20 mouse cellular contexts compared by ENCODE assay signal in the genomic region with DNA sequence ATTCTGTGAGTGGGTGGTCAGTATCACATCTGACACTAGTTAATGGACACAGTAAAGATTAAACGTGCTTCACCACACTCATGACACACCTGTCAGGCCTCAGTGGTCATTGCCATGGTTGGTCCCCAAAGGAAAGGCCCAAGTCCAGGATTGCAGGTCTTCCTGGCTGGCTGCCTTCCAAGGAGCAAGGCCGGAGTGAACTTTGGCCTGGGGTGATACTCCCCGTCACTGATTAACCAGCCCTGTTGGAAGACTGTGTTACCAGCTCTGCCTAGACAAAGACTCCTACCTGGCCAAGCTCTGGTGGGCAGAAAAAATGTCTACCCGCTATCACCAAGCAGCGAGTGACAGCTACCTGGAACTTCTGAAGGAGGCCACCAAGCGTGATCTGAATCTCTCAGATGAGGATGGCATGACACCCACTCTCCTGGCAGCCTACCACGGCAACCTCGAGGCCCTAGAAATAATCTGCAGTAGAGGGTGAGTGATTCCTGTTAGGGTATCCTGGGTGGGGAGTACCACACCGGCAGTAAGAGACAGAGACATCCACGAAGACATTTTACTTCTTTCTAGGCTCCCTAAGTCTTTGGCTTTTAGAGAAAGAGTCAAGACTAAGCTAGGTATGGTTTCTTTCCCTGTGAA. TPM values are rescaled to one million over a fixed set of nuclear protein-coding genes. Genes with fewer than 3 reads are reported as not detected.
A peak's percentile ranks its signal among the peaks of the same experiment; 100 is the strongest.
DNase-seq lines count a peak whose midpoint lies in the region; TF ChIP-seq lines count a peak whose summit lies in the region.
"Had no signal": no experiment of that assay in that cellular context is flagged by ENCODE, and none has a peak within 500 bp of the region (broad histone marks: within the 10 kb centered on the region; RNA-seq: fewer than 3 reads in every experiment).

Gene Anks4b (plus strand): TSS at position 256 of the 642 bp plus-strand sequence.

- WGBS in large intestine, adult 2 months, result 32% methylated on average over 10 of the region's 10 CpGs
- 27% methylated on average over 10 of the region's 10 CpGs for WGBS in small intestine, adult 2 months

- TF ChIP-seq POLR2A in small intestine, adult 2 months (IDR thresholded peaks at IDR 0.05; ENCODE audit: low read depth, low read length), result peak; percentile 83; the same call in 1 of the 2 replicates

- H3K4me1 ChIP-seq in small intestine, adult 2 months (ENCODE audit: control insufficient read depth, insufficient read depth, insufficient read length, low read length), result peaks cover 2% of the 10 kb centered on the region; the same call in 1 of the 2 replicates
- H3K4me1 ChIP-seq: heart, embryonic 15.5 days; hindbrain, embryonic 15.5 days; limb, embryonic 10.5 days had no signal

- TF ChIP-seq CTCF in small intestine, adult 2 months (IDR thresholded peaks at IDR 0.05; ENCODE audit: extremely low read depth, insufficient read length, insufficient replicate concordance, low read depth, low read length), result no peak

- no peaks in the 10 kb centered on the region for H3K27me3 ChIP-seq in small intestine, adult 2 months (ENCODE audit: control insufficient read depth, insufficient read depth, low read length)
- H3K27me3 ChIP-seq: CH12.LX; heart, embryonic 15.5 days; hindbrain, embryonic 15.5 days had no signal

- H3K36me3 ChIP-seq in small intestine, adult 2 months (ENCODE audit: control insufficient read depth, insufficient read depth, low read length), result peaks cover 7% of the 10 kb centered on the region; the same call in 1 of the 2 replicates
- H3K36me3 ChIP-seq: heart, embryonic 15.5 days; hindbrain, embryonic 15.5 days; limb, embryonic 10.5 days had no signal

- peak within 1 kb of the TSS; percentile 67 for H3K4me3 ChIP-seq in small intestine, adult 2 months (ENCODE audit: low read depth, low read length)
- H3K4me3 ChIP-seq: heart, embryonic 15.5 days; hindbrain, embryonic 15.5 days; limb, embryonic 10.5 days had no signal

- H3K27ac ChIP-seq in small intestine, adult 2 months (ENCODE audit: insufficient read depth, low read depth, low read length), result peak within 1 kb of the TSS; percentile 99
- H3K27ac ChIP-seq: heart, embryonic 15.5 days; hindbrain, embryonic 15.5 days; limb, embryonic 10.5 days had no signal

- intact Hi-C loops in left cerebral cortex, postnatal 25 days (cut with DNase I), result no loop called here

- peak; percentile 27 for DNase-seq in adrenal gland, adult 2 months
- DNase-seq in adrenal gland, adult 8-10 months, result no peak
- peak; percentile 97 for DNase-seq in kidney, adult 9 months
- DNase-seq in large intestine, adult 2 months (ENCODE audit: low read depth, low spot score), result peak; percentile 97
- DNase-seq in left cerebral cortex, postnatal 25 days (ENCODE audit: low spot score in 2 of 2), result no peak
- no peak for DNase-seq in lung, postnatal 25 days (ENCODE audit: low spot score)
- DNase-seq in urinary bladder, adult 2 months (ENCODE audit: low spot score), result no peak
- DNase-seq: cerebellum, adult 2 months; embryo, embryonic 11 days; forebrain, postnatal 0 days; gastrocnemius, postnatal 36 days; right cerebral cortex, adult 18-20 months; thymus, postnatal 36 days had no signal

RNA-seq across cellular contexts. Expression of gene Anks4b, which starts in this region (rescaled TPM):
- under 1 TPM; 0.40 to 0.48 TPM for total RNA-seq in adrenal gland, adult 2 months (2021)
- not detected in 2 replicates for polyA plus RNA-seq in adrenal gland, adult 2 months (2012; rRNA removed)
- under 1 TPM; 0.07 to 0.49 (median 0.37) TPM for total RNA-seq in adrenal gland, adult 8-10 months (2022)
- 19.0 and 30.9 TPM in 2 replicates for polyA plus RNA-seq in large intestine, adult 2 months (2012; rRNA removed)
- 7.3 and 20.9 TPM in 2 replicates for polyA plus RNA-seq in small intestine, adult 2 months (2012; rRNA removed)
- under 1 TPM; 0.21 to 0.34 TPM for total RNA-seq in left cerebral cortex, postnatal 25 days (2021)
- not detected in 2 replicates for polyA plus RNA-seq in urinary bladder, adult 2 months (2012; rRNA removed)
- total RNA-seq: CH12.LX; forebrain, postnatal 0 days; neutrophil, adult 5-6 weeks had no signal
- polyA plus RNA-seq: cerebellum, adult 2 months; heart, embryonic 15.5 days; hindbrain, embryonic 15.5 days; limb, embryonic 10.5 days; lung, embryonic 16.5 days had no signal

Comparison
In these comparisons a context has a peak if more than half of its experiments do, and no peak if none do; other contexts are left out.
1. Peak in DNase-seq in adrenal gland, adult 2 months; RNA of the gene not detected or under 1 TPM.
2. DNase-seq: peak in kidney, adult 9 months (single experiment) and large intestine, adult 2 months (single experiment); none in adrenal gland, adult 8-10 months (single experiment), left cerebral cortex, postnatal 25 days (0 of 2), lung, postnatal 25 days (single experiment) and urinary bladder, adult 2 months (single experiment).